Mouse (Mus musculus) lung, adult 2 months (tissue): Measurements from ENCODE around the gene Grik3.

Source experiments
- CTCF ChIP-seq: fragments of 200-500 bp; IDR thresholded peaks from 2 replicates; pipeline ENCODE4 v1.5.1; 2011; ENCODE audit warnings: mild to moderate bottlenecking, low read length, control low read depth; ENCODE audit not compliant: insufficient read depth
- POLR2A ChIP-seq: fragments of 200-500 bp; IDR thresholded peaks from 2 replicates; pipeline ENCODE4 v1.6.1; 2011; ENCODE audit warnings: low read depth, mild to moderate bottlenecking, control low read depth, low read length, borderline replicate concordance; ENCODE audit errors: extremely low read depth

DNA sequence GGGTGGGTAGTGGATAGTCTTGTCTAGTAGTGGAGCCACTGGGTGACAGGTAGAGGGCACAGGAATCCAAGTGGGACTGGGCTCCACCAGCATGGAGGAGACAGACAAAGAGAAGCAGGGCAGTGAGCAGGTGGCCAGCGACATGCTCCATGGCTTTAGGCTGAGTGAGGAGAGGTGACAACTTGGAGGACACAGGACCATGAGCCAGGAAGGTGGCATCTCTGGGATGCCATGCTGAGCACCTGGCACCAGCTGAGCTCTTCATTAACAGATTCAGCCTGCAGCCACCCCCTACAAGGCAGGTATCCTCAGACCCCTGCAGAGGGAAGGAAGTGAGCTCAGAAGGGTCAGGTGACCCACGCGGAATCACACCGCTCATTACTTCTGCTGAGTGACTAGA is 248.3 kb downstream of the Grik3 start:
- TF ChIP-seq CTCF (no peak), POLR2A (no peak)
